Mouse (Mus musculus) heart, embryonic 11.5 days (tissue): ENCODE results near the gene Emp2. TPM values are rescaled to one million over a fixed set of nuclear protein-coding genes. Genes with fewer than 3 reads are reported as not detected.

Source experiments
- ATAC-seq: fragments of 200-750 bp; cut with Nextera tagmentation; replicated peaks from 2 replicates; pipeline ENCODE4 v1.8.0; 2017; ENCODE audit warnings: moderate library complexity; ENCODE audit not compliant: insufficient number of reproducible peaks, low FRiP score, low TSS enrichment
- H3K27ac ChIP-seq: fragments of 300-500 bp; sonication (generic); 2 replicates; pipeline ENCODE4 v1.5.1; 2014; ENCODE audit warnings: mild to moderate bottlenecking, low read depth, low read length
- H3K27me3 ChIP-seq: fragments of 300-500 bp; sonication (generic); 2 replicates; pipeline ENCODE4 v1.6.1; 2014; ENCODE audit warnings: mild to moderate bottlenecking, low read length, mixed read lengths; ENCODE audit not compliant: control insufficient read depth, insufficient read depth
- H3K36me3 ChIP-seq: fragments of 300-500 bp; sonication (generic); 2 replicates; pipeline ENCODE4 v1.6.1; 2014; ENCODE audit warnings: mild to moderate bottlenecking, low read length, moderate library complexity, mixed read lengths; ENCODE audit not compliant: control insufficient read depth, insufficient read depth
- H3K4me1 ChIP-seq: fragments of 300-500 bp; sonication (generic); 2 replicates; pipeline ENCODE4 v1.6.1; 2014; ENCODE audit warnings: low read length; ENCODE audit not compliant: control insufficient read depth, insufficient read depth
- H3K4me2 ChIP-seq: fragments of 300-500 bp; sonication (generic); 2 replicates; pipeline ENCODE4 v1.6.1; 2014; ENCODE audit warnings: mild to moderate bottlenecking, moderate library complexity
- H3K4me3 ChIP-seq: fragments of 300-500 bp; sonication (generic); 2 replicates; pipeline ENCODE4 v1.5.1; 2014; ENCODE audit warnings: low read depth, low read length
- H3K9ac ChIP-seq: fragments of 300-500 bp; sonication (generic); 2 replicates; pipeline ENCODE4 v1.6.1; 2014; ENCODE audit warnings: mild to moderate bottlenecking, low read depth, low read length, moderate library complexity
- H3K9me3 ChIP-seq: fragments of 300-500 bp; sonication (generic); replicated peaks from 2 replicates; pipeline ENCODE4 v1.6.1; 2016; ENCODE audit warnings: low read length; ENCODE audit not compliant: control insufficient read depth
- WGBS: fragments of 180-500 bp; shearing (Covaris S2); extraction: QIAGEN DNeasy Blood & Tissue Kit; methylation state at CpG from one replicate; pipeline ENCODE4 v1.1.7; 2014; ENCODE audit not compliant: insufficient replicate concordance; 5-methylcytosine and 5-hydroxymethylcytosine counted together
- polyA plus RNA-seq: library from polyadenylated mRNA; unstranded; fragments of >200 nt; fragmentation: Nextera tagmentation; extraction: Ambion mirVana; gene quantifications from 2 replicates; pipeline ENCODE4 v1.2.1, GENCODE M21; 2014

Gene Emp2
- polyA plus RNA-seq, 1 experiment from 2014 or later = 21.9 TPM

DNA sequence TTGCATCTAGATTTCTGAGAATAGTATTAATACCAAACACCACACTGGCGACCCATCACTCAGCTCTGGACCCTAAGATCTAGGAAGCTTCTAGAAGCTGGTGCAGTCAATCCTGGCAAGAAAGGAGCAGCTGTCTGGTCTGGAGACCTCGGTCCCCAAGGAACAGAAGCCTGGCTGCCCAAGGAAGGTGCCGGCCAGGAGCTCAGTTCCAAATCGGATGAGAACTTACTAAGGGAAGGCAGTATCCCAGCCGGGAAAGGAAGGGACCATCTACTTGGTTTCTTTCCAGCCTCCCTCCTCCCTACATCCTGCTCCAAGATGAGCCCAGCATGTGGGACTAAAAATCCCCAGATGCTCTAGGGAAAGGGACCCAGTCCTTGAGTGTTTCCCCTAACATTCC lies 3.3 kb downstream of the Emp2 start:
- Histone ChIP-seq H3K4me2 (no peak overlapping the region), H3K9me3 (no peaks in the 10 kb centered on the region), H3K4me1 (peaks cover 17% of the 10 kb centered on the region), H3K27me3 (no peaks in the 10 kb centered on the region), H3K36me3 (no peaks in the 10 kb centered on the region), H3K4me3 (no peak overlapping the region), H3K9ac (no peak overlapping the region), H3K27ac (0 out of 2 replicates have a peak overlapping the region, but pooled peaks have one; percentile 70)
- WGBS = 75% methylated on average over 5 of the region's 5 CpGs
- no peak for ATAC-seq

- ATAC-seq = no peak
These were observed 6.4 kb downstream of the Emp2 start for GRCm38 (mm10) chr16:10307351-10307750.

GRCm38 (mm10) chr16:10306101-10306500 lies 7.7 kb downstream of the Emp2 start:
- WGBS = 72% methylated on average over 3 of the region's 3 CpGs
- H3K36me3 ChIP-seq = no peaks in the 10 kb centered on the region
- no peak for ATAC-seq
- no peak overlapping the region for H3K4me2 ChIP-seq
- H3K9ac ChIP-seq = no peak overlapping the region
- no peak overlapping the region for H3K27ac ChIP-seq
- no peak overlapping the region for H3K4me3 ChIP-seq
- peaks cover 9% of the 10 kb centered on the region for H3K4me1 ChIP-seq
- H3K9me3 ChIP-seq = no peaks in the 10 kb centered on the region
- no peaks in the 10 kb centered on the region for H3K27me3 ChIP-seq

More at GRCm38 (mm10) chr16:10307351-10307750, 6.4 kb downstream of the Emp2 start:
- no peak overlapping the region for H3K4me3 ChIP-seq
- no peaks in the 10 kb centered on the region for H3K9me3 ChIP-seq
- H3K4me1 ChIP-seq = peaks cover 17% of the 10 kb centered on the region
- 58% methylated on average over 5 of the region's 5 CpGs for WGBS
- no peak overlapping the region for H3K27ac ChIP-seq
- no peak overlapping the region for H3K9ac ChIP-seq
- H3K36me3 ChIP-seq = no peaks in the 10 kb centered on the region
- no peaks in the 10 kb centered on the region for H3K27me3 ChIP-seq
- no peak overlapping the region for H3K4me2 ChIP-seq

DNA sequence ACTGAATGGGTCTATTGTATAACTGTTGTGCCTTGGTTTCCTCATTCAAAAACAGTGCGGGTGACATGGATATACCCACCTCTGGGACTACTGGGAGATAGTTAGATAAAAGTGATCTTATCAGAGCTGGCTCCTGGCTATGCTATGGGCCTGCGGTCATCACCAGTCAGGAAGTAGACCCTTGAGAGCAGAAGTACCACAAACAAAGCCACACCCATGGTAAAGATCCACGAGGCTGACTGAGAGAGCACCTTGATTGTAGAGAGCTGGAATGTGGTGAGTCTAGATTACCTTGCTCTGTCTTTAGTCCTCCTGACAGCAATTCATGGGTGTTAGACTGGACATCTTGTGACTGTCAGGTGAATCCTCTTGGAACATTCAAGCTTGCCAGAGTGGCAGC lies 12.4 kb downstream of the Emp2 start:
- Histone ChIP-seq H3K9ac (no peak overlapping the region), H3K36me3 (no peaks in the 10 kb centered on the region), H3K27ac (no peak overlapping the region), H3K4me3 (no peak overlapping the region), H3K9me3 (no peaks in the 10 kb centered on the region), H3K4me1 (peaks cover 13% of the 10 kb centered on the region; the same call in 1 of the 2 replicates), H3K4me2 (no peak overlapping the region), H3K27me3 (no peaks in the 10 kb centered on the region)
- no peak for ATAC-seq
- 55% methylated on average over 3 of the region's 3 CpGs for WGBS

DNA sequence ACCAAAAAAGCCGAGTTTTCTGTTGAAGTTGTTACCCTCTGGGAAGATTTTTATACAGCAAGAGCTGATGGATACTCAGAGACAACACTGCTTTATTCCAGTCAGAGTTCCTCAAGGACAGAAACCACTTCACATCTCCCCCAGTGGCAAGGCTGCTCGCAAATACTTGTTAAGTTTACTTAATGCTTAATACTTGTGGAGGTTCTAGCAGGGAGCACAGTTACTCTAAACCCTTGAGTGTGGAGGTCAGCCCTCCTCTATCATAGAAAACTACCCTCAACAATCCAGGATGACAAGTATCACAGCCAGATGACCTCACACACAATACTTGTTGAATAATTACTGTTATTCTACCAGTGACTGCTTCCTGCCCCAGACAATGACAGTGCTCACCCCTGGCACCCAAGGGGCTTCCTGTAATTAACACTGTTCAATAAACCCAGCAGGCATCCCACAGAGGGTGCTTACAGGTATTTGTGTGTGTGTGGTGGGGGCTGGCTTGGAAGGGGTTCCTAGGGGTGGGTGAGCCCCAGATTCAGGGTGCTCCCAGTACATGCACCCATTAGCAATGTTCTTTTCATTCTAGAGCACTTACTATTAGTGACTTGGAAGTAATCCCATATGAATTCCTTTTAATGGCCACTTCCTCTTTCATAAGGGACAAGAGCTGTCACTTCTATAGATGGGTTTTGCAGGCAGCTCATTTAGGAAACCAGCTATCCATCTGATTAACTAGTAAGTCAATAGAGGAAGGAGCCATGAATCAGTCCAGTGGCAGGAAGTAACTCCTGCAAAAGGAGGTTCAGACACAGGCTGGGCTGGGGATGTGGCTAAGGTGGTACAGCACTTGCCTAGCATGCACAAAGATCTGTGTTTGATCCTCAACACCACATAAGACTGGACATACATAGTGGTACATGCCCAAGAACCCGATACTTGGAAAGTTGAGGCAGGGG lies 13.3 kb downstream of the Emp2 start:
- Histone ChIP-seq H3K27ac (0 out of 2 replicates have a peak overlapping the region, but pooled peaks have one; percentile 24), H3K4me3 (no peak overlapping the region), H3K9me3 (no peaks in the 10 kb centered on the region), H3K4me2 (no peak overlapping the region), H3K27me3 (no peaks in the 10 kb centered on the region), H3K36me3 (no peaks in the 10 kb centered on the region), H3K4me1 (peaks cover 13% of the 10 kb centered on the region; the same call in 1 of the 2 replicates), H3K9ac (no peak overlapping the region)
- 67% methylated on average over 3 of the region's 3 CpGs for WGBS
- no peak for ATAC-seq

DNA sequence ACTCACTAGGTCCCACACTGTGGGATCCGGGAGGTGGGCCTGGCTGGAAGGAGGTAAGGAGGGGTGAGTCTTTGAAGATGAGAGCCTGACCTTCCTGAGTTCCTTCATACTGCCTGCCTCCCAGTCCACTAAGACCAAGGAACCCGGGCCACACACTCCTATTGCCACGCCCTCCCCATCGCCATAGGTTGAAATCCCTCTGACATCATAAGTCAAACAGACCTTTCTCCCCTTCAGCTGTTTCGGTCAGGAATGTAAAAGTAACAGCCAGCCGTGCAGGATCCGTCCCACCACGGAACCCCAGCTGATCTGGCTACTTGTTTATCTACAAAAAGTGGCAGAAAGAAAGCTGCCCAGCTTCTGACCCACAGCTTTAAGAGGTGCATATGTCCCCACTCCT lies 14.1 kb downstream of the Emp2 start:
- ATAC-seq = no peak

GRCm38 (mm10) chr16:10297696-10298644 lies 15.8 kb downstream of the Emp2 start:
- no peaks in the 10 kb centered on the region for H3K27me3 ChIP-seq
- no peak overlapping the region for H3K27ac ChIP-seq
- H3K4me3 ChIP-seq = no peak overlapping the region
- ATAC-seq = no peak
- no peaks in the 10 kb centered on the region for H3K9me3 ChIP-seq
- peaks cover 9% of the 10 kb centered on the region; the same call in 1 of the 2 replicates for H3K4me1 ChIP-seq
- 87% methylated on average over 10 of the region's 10 CpGs for WGBS
- H3K9ac ChIP-seq = no peak overlapping the region
- no peaks in the 10 kb centered on the region for H3K36me3 ChIP-seq
- no peak overlapping the region for H3K4me2 ChIP-seq

More for the DNA sequence above, 14.1 kb downstream of the Emp2 start:
- peaks cover 9% of the 10 kb centered on the region; the same call in 1 of the 2 replicates for H3K4me1 ChIP-seq
- no peak overlapping the region for H3K9ac ChIP-seq
- H3K36me3 ChIP-seq = no peaks in the 10 kb centered on the region
- 0 out of 2 replicates have a peak overlapping the region, but pooled peaks have one; percentile 24 for H3K27ac ChIP-seq
- H3K4me2 ChIP-seq = no peak overlapping the region
- no peaks in the 10 kb centered on the region for H3K9me3 ChIP-seq
- H3K27me3 ChIP-seq = no peaks in the 10 kb centered on the region
- 15% methylated on average over 8 of the region's 8 CpGs for WGBS
- H3K4me3 ChIP-seq = no peak overlapping the region

- no peak overlapping the region for H3K4me3 ChIP-seq
- no peak for ATAC-seq
- H3K4me2 ChIP-seq = no peak overlapping the region
- H3K36me3 ChIP-seq = no peaks in the 10 kb centered on the region
- no peak overlapping the region for H3K9ac ChIP-seq
- H3K4me1 ChIP-seq = no peaks in the 10 kb centered on the region
- no peak overlapping the region for H3K27ac ChIP-seq
- no peaks in the 10 kb centered on the region for H3K27me3 ChIP-seq
- no peaks in the 10 kb centered on the region for H3K9me3 ChIP-seq
- 80% methylated on average over 6 of the region's 6 CpGs for WGBS
These were observed 25.7 kb downstream of the Emp2 start for GRCm38 (mm10) chr16:10288115-10288514.
